Mouse (Mus musculus) heart, embryonic 16.5 days (tissue): Measurements from ENCODE around the gene Rplp0. TPM values are rescaled to one million over a fixed set of nuclear protein-coding genes. Genes with fewer than 3 reads are reported as not detected.

Source experiments
- ATAC-seq: fragments of 200-750 bp; cut with Nextera tagmentation; replicated peaks from 2 replicates; pipeline ENCODE4 v1.8.0; 2017; ENCODE audit warnings: moderate number of reproducible peaks; ENCODE audit not compliant: insufficient read depth, low FRiP score; ENCODE audit errors: extremely low read depth
- H3K27ac ChIP-seq: fragments of 300-500 bp; sonication (generic); 2 replicates; pipeline ENCODE4 v1.5.1; 2014; ENCODE audit warnings: mild to moderate bottlenecking, low read length, control low read depth, moderate library complexity
- H3K27me3 ChIP-seq: fragments of 300-500 bp; sonication (generic); 2 replicates; pipeline ENCODE4 v1.6.1; 2014; ENCODE audit warnings: low read length, mixed read lengths; ENCODE audit not compliant: control insufficient read depth, insufficient read depth
- H3K36me3 ChIP-seq: fragments of 300-500 bp; sonication (generic); 2 replicates; pipeline ENCODE4 v1.6.1; 2014; ENCODE audit not compliant: control insufficient read depth, insufficient read depth
- H3K4me1 ChIP-seq: fragments of 300-500 bp; sonication (generic); 2 replicates; pipeline ENCODE4 v1.6.1; 2014; ENCODE audit warnings: low read length, mixed read lengths; ENCODE audit not compliant: control insufficient read depth, insufficient read depth
- H3K4me2 ChIP-seq: fragments of 300-500 bp; sonication (generic); 2 replicates; pipeline ENCODE4 v1.6.1; 2014; ENCODE audit warnings: low read depth, mild to moderate bottlenecking, control low read depth, low read length
- H3K4me3 ChIP-seq: fragments of 300-500 bp; sonication (generic); 2 replicates; pipeline ENCODE4 v1.5.1; 2014; ENCODE audit warnings: mild to moderate bottlenecking, control low read depth, low read length
- H3K9ac ChIP-seq: fragments of 300-500 bp; sonication (generic); 2 replicates; pipeline ENCODE4 v1.6.1; 2014; ENCODE audit warnings: low read length, control low read depth
- H3K9me3 ChIP-seq: fragments of 300-500 bp; sonication (generic); replicated peaks from 2 replicates; pipeline ENCODE4 v1.6.1; 2016; ENCODE audit warnings: low read length; ENCODE audit not compliant: control insufficient read depth
- WGBS: fragments of 180-500 bp; shearing (Covaris S2); extraction: QIAGEN DNeasy Blood & Tissue Kit; methylation state at CpG from one replicate; pipeline ENCODE4 v1.1.7; 2014; 5-methylcytosine and 5-hydroxymethylcytosine counted together
- polyA plus RNA-seq: library from polyadenylated mRNA; unstranded; fragments of >200 nt; fragmentation: Nextera tagmentation; extraction: Ambion mirVana; gene quantifications from 2 replicates; pipeline ENCODE4 v1.2.1, GENCODE M21; 2015

The Rplp0 gene
- polyA plus RNA-seq, 1 experiment from 2014 or later = 1,003 TPM

GRCm38 (mm10) chr5:115544655-115545185 lies 14.5 kb upstream of the Rplp0 start:
- H3K4me2 ChIP-seq = peak overlapping the region; percentile 54; the same call in 1 of the 2 replicates
- 58% methylated on average over 18 of the region's 18 CpGs for whole genome bisulfite sequencing
- H3K9ac ChIP-seq = peak overlapping the region; percentile 6; the same call in 1 of the 2 replicates
- H3K9me3 ChIP-seq = no peaks in the 10 kb centered on the region
- H3K36me3 ChIP-seq = peaks cover 14% of the 10 kb centered on the region; the same call in 1 of the 2 replicates
- peaks cover 29% of the 10 kb centered on the region for H3K4me1 ChIP-seq
- H3K4me3 ChIP-seq = no peak overlapping the region
- ATAC-seq = no peak
- H3K27me3 ChIP-seq = no peaks in the 10 kb centered on the region
- peak overlapping the region; percentile 92 for H3K27ac ChIP-seq

GRCm38 (mm10) chr5:115545636-115546035 lies 13.6 kb upstream of the Rplp0 start:
- H3K27me3 ChIP-seq = no peaks in the 10 kb centered on the region
- ATAC-seq = no peak
- peaks cover 29% of the 10 kb centered on the region for H3K4me1 ChIP-seq
- no peak overlapping the region for H3K4me3 ChIP-seq
- WGBS = 89% methylated on average over 14 of the region's 14 CpGs
- H3K9me3 ChIP-seq = no peaks in the 10 kb centered on the region
- no peak overlapping the region for H3K4me2 ChIP-seq
- H3K27ac ChIP-seq = no peak overlapping the region
- H3K9ac ChIP-seq = no peak overlapping the region
- peaks cover 14% of the 10 kb centered on the region; the same call in 1 of the 2 replicates for H3K36me3 ChIP-seq

GRCm38 (mm10) chr5:115546536-115546935 lies 12.7 kb upstream of the Rplp0 start:
- Histone ChIP-seq H3K27ac (no peak overlapping the region), H3K27me3 (no peaks in the 10 kb centered on the region), H3K9ac (no peak overlapping the region), H3K4me2 (no peak overlapping the region), H3K36me3 (peaks cover 14% of the 10 kb centered on the region; the same call in 1 of the 2 replicates), H3K4me3 (no peak overlapping the region), H3K4me1 (peaks cover 29% of the 10 kb centered on the region), H3K9me3 (no peaks in the 10 kb centered on the region)
- no peak for ATAC-seq
- WGBS = 66% methylated on average over 11 of the region's 11 CpGs

GRCm38 (mm10) chr5:115547014-115547413 lies 12.3 kb upstream of the Rplp0 start:
- peaks cover 15% of the 10 kb centered on the region for H3K36me3 ChIP-seq
- 0 out of 2 replicates have a peak overlapping the region, but pooled peaks have one; percentile 13 for H3K9ac ChIP-seq
- H3K9me3 ChIP-seq = no peaks in the 10 kb centered on the region
- no peak for ATAC-seq
- H3K27me3 ChIP-seq = no peaks in the 10 kb centered on the region
- H3K4me2 ChIP-seq = no peak overlapping the region
- 57% methylated on average over 6 of the region's 6 CpGs for WGBS
- no peak overlapping the region for H3K27ac ChIP-seq
- no peak overlapping the region for H3K4me3 ChIP-seq
- H3K4me1 ChIP-seq = peaks cover 29% of the 10 kb centered on the region

- Histone ChIP-seq H3K27me3 (no peaks in the 10 kb centered on the region), H3K4me3 (no peak overlapping the region), H3K27ac (no peak overlapping the region), H3K36me3 (peaks cover 19% of the 10 kb centered on the region), H3K9ac (no peak overlapping the region), H3K4me1 (peaks cover 26% of the 10 kb centered on the region), H3K9me3 (no peaks in the 10 kb centered on the region), H3K4me2 (no peak overlapping the region)
- WGBS = 77% methylated on average over 7 of the region's 7 CpGs
- no peak for ATAC-seq
Observed at GRCm38 (mm10) chr5:115547421-115547820, 11.8 kb upstream of the Rplp0 start.

- peaks cover 13% of the 10 kb centered on the region for H3K4me1 ChIP-seq
- WGBS = 86% methylated on average over 18 of the region's 18 CpGs
- H3K36me3 ChIP-seq = peaks cover 25% of the 10 kb centered on the region
- H3K9ac ChIP-seq = no peak overlapping the region
- H3K27me3 ChIP-seq = no peaks in the 10 kb centered on the region
- H3K4me2 ChIP-seq = no peak overlapping the region
- no peak for ATAC-seq
- no peaks in the 10 kb centered on the region for H3K9me3 ChIP-seq
- no peak overlapping the region for H3K4me3 ChIP-seq
- H3K27ac ChIP-seq = no peak overlapping the region
Observed at GRCm38 (mm10) chr5:115548501-115549285, 10.6 kb upstream of the Rplp0 start.

GRCm38 (mm10) chr5:115550482-115551005 lies 8.7 kb upstream of the Rplp0 start:
- H3K27me3 ChIP-seq = no peaks in the 10 kb centered on the region
- WGBS = 74% methylated on average over 11 of the region's 11 CpGs
- no peak overlapping the region for H3K9ac ChIP-seq
- ATAC-seq = no peak
- no peak overlapping the region for H3K27ac ChIP-seq
- no peak overlapping the region for H3K4me2 ChIP-seq
- H3K4me3 ChIP-seq = no peak overlapping the region
- no peaks in the 10 kb centered on the region for H3K4me1 ChIP-seq
- no peaks in the 10 kb centered on the region for H3K9me3 ChIP-seq
- H3K36me3 ChIP-seq = peaks cover 39% of the 10 kb centered on the region

- Histone ChIP-seq H3K4me1 (0 out of 2 replicates have a peak, but pooled peaks cover 2% of the 10 kb centered on the region), H3K9me3 (no peaks in the 10 kb centered on the region), H3K27me3 (no peaks in the 10 kb centered on the region), H3K36me3 (peaks cover 39% of the 10 kb centered on the region), H3K4me2 (no peak overlapping the region), H3K9ac (no peak overlapping the region), H3K4me3 (no peak overlapping the region), H3K27ac (no peak overlapping the region)
- no peak for ATAC-seq
- WGBS = 69% methylated on average over 12 of the region's 12 CpGs
Observed at GRCm38 (mm10) chr5:115551386-115551785, 7.9 kb upstream of the Rplp0 start.

- ATAC-seq = no peak
- Histone ChIP-seq H3K27me3 (no peaks in the 10 kb centered on the region), H3K4me1 (0 out of 2 replicates have a peak, but pooled peaks cover 2% of the 10 kb centered on the region), H3K36me3 (peaks cover 36% of the 10 kb centered on the region), H3K4me3 (no peak overlapping the region), H3K9me3 (no peaks in the 10 kb centered on the region), H3K9ac (no peak overlapping the region), H3K27ac (no peak overlapping the region), H3K4me2 (no peak overlapping the region)
- 81% methylated on average over 13 of the region's 13 CpGs for WGBS
Observed at GRCm38 (mm10) chr5:115551799-115552198, 7.5 kb upstream of the Rplp0 start.
